Mouse (Mus musculus) right cerebral cortex, postnatal 25 days (tissue): ENCODE measurements around the gene Mapre1.
"Not testable (repeated sequence)": the region's sequence is repeated elsewhere in the genome, so short reads cannot be mapped to it uniquely, and the experiment has no call there.

Experiments used
- DNase-seq: peaks from one replicate; pipeline ENCODE4 v3.0.0; 2022

The Mapre1 gene

DNA sequence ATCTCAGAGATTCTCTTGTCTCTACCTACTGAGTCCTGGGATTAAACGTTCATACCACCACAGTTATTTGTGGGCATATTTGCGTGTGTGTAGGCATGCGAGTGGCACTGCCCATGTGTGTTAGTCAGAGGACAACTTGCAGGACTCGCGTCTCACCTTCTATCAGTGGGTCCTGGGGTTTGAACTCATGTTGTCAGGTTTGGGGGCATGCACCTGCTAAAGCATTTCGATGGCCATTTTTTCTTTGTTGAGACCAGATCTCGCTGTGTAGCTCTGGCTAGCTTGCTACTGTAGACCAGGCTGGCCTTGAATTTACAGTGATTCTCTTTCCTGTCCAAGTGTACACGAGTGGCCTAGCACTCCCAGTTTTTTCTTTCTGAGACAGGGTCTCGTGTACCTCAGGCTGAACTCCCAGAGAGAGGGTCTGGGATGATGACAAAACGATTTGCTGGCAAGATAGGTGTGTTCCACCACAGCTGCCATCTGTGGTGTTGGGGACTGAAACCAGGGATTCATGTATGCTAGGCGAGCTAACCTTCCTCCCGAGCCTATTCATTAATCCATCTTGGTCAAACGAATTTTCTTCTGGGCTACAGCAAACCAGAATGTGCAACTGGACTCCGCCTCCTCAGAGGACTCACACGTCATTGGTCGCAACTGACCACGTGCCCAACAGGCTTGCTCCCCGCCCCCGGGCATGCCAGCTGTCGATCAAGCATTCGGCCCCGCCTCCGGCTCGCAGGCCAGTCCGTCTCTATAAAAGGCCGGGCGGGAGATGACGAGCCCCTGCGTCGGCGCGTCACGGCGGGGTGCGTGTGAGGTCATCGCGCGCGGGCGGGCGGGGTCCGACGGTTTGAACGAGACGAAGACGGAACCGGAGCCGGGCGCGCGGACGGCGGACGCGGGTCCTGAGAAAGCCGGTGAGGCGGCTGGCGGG, at the start of gene Mapre1:
Gene Mapre1, plus strand, starts transcription at position 775 of the 937 bp plus-strand sequence.
- peak; percentile 100 for DNase-seq

DNA sequence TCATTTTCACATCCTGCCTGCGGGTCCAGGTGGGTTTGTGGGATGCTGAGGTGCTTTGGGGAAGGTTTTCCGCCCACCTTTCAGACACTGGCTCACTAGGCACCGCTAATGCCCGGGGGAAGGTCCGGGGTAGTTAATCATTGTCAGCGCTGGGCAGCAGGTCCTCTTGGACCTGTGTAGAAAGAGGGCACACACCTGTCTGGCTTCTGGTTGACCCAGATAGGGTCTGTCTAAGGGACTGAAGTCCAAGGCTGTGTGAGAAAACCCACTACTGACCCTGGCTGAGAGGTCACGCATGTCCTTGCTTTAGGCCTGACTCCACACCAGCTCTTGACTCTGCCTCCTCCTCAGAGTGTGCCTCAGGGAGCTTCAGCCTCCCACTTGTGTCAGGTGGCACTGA, 47.7 kb upstream of the Mapre1 start:
- DNase-seq, result not testable (repeated sequence)

DNA sequence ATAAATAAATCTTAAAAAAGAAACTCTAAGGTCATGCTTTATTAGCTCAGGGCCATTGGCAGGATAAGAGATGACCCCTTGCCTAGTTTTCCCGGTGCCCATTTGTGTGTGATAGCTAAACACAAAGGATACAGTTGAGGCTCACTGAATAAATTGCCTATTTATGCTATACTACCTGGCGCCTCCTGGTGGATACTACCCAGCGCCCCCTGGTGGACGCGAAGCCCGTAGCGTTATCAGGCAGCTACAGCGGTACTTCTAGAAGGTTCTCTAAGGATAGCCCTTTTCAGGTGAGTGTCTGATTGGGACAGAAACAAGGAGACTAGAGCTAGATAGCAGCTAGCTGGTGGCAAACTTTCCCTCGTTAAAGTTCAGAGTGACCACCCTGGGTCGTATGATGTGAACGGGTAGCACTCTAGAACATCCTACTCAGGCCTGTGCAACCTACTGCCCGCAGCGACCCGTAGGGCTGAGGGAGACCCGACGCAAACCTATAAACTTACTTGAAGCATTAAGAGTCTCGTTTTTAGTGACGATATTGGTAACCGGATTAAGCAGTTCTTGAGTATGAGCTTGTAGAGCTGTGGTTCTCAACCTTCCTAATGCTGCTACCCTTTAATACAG, 46.5 kb upstream of the Mapre1 start:
- DNase-seq, result no peak

DNA sequence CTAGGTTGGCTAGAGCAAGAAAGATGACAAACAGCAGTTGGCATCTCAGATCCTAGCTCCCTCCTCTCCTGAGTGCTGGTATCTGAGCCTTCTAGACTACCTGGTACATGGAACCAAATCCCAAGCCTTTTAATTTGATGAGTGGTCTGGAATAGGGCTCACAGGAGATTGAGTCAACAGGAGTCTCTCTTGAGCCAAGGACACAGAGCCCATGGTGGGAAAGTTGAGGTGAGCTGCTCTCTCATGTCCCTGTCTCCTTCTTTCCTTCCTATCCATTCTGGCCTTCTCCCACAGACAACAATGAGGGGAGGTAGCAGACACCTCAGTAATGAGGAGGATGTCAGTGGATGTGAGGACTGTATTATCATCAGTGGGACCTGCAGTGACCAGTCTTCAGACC, 44.7 kb upstream of the Mapre1 start, which contains the start of gene Dnmt3c:
Gene Dnmt3c, plus strand, starts transcription at position 301 of the 400 bp plus-strand sequence.
- DNase-seq, result no peak

DNA sequence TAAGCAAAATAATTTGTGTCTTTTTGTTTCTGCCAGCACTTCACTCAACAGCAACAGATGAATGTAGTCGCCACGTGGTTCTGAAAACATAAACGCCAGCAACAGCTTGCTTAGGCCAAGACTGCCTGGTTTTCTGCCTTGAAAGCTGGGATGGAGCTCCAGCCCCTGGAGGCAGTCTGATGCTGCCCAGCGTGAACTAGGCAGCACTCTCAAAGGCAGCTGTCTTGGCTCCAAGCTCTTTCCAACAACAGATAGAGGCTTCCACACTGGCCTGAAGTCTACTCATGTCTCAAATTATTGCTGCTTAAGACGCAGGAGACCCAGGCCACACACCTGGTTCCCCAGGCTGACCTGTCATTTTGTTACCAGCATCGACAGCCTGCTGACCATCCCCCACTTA, 37.7 kb upstream of the Mapre1 start:
- no peak for DNase-seq

DNA sequence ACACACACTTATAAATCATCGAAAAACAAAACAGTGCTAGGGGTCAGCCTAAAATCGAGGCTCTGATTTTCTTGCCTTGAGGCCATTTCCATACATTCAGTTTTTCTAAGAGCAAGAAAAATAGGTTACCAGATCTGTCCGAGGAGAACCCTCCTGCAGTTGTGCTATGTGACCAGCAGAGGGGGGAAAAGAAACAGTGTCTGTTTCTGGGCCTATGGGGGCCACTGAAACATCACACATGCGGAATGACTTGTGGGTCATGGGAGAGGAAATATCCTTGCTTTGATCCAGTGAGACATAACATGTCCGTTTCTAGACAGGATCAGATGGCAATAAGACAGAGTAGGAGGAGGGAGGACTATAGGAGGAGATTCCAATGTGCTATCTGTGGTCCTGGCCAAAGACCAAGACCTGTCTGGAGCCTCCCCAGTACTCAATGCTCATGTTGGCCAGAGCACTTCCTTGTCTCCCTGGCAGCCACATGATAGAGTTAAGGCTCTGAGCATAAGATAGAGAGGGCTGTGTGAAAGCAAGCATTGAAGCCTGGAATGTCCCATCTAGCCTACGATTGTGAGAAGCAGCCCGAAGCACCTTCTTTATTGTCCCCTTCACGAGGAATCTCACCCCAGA, 30.3 kb upstream of the Mapre1 start:
- no peak for DNase-seq

DNA sequence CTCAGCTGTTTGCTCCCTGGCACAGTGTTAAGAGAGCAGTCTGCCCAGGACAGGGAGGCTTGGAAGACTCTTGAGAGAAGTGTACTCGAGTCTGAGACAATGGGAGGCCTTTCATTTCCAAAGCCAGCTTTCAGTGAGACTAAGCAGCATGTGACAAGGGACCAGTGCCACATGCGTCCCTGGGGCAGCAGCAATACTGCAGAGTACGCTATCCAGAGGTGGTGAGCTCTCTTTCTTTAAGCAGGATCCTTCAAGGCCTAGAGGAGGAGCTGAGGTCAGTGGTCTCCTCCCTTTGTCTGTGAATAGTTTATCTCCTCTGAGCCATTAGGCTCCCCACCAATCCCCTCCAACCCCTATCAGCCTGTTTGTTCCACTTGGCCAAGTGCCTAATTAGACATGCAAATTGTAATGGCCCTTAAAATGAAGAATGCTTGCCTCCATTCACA, 28.4 kb upstream of the Mapre1 start:
- no peak for DNase-seq

DNA sequence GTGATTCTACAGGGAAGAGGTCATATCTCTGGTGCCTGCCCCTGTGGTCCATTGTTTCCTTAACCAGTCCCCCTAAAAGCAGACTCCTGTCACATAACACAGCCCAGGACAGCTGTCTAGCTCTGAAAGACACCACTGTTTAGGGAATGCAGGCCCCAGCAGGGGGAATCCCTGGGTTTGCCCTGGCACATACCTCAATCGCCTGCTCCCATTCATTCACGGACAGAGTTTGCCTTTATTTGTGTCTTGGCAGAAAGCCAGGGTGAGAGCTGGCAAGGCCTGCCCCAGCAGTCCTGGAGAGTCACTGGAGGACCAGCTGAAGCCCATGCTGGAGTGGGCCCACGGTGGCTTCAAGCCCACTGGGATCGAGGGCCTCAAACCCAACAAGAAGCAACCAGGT, 27.8 kb upstream of the Mapre1 start:
- DNase-seq, result peak; percentile 35

DNA sequence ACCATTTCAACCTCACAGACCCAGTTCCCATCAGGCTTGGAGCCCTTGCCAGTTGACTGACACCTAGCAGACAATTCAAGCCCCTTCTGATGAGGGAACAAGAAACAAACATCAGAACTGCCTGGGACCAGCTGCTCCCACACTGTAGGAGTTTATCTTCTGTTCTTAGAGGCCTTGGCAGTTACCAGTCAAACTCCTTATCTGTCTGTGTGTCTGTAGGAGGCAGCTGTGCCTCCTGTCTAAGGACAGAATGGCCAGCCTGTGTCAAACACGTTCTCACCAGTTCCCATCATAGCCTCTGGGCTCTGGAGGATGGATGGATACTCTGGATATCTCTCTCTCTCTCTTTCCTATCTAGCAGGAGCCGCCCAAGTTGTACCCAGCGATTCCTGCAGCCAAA, 23.2 kb upstream of the Mapre1 start:
- DNase-seq, result not testable (repeated sequence)

DNA sequence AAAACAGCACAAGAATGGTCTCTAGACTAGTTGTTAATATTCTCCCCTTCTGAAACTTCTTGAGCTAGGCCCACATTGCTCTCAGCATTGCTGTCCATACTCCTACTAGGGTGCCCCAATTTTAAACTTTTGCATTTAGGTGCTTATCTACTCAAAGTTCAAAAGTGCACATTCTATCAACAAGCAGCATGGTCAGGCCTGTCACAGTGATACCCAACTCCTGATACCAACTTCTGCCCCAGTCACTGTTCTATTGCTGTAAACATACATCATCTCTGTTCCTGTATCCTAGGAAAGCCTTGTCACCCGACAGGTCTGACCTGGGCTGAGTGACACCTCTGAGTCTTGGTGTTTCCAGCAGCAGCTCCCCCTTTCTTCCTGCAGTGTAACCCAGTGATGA, 18.0 kb upstream of the Mapre1 start:
- DNase-seq, result no peak

DNA sequence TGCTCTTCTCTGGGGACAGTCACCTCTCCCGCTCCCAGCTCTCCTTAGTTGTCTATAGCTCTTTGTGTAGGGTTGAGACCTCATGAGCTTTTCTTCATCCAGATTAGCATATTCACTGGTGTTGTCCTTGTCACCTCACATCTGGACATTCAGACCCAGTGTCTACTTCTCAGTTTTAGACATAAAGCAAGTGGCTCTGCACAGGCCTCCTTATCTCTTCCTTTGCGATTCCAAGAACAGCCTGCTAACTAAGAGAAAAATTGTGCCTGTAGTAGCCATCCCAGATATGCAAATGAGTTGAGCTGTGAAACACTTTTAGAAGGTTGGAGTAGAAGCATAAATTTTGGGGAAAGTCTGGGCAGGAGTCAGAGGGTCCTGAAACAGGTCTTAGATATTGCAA, 16.6 kb upstream of the Mapre1 start:
- no peak for DNase-seq

DNA sequence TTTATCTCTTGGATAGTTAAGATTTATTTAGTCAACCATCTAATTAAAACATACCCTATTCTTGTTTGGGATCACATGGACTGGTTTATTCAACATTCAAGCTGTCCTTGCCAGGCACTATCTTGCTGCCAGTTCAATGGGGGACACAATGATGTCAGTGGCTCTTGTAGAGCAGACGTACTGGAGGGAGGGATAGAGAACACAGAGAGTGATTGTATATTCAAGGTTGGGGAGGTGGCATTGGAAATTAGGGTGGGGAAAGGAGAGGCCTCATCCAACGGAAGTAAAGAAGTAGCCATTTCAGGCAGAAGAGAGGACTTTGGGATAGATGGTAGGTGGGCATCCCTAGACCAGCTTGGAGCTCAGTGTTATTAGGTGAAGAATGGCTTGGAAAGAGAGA, 16.2 kb upstream of the Mapre1 start:
- DNase-seq, result no peak

DNA sequence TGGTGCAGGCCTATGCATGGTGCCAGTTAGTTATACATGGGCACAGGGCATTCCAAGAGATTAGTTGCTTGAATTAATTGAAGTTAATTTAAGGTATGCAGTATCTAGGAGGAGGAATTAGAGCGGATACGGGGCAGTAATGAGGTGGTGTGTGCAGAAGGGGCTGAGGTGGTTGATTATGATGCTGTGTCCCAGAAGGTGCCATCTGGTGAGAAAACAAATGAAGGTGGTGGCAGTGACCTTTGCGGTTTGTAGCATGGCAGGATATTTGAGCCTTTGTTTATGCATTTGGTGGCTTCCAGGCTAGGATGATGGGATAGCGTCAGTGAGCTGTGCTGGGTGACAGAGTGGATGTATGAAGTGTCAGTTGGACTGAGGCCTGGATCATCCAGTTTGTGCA, 15.8 kb upstream of the Mapre1 start:
- no peak for DNase-seq

DNA sequence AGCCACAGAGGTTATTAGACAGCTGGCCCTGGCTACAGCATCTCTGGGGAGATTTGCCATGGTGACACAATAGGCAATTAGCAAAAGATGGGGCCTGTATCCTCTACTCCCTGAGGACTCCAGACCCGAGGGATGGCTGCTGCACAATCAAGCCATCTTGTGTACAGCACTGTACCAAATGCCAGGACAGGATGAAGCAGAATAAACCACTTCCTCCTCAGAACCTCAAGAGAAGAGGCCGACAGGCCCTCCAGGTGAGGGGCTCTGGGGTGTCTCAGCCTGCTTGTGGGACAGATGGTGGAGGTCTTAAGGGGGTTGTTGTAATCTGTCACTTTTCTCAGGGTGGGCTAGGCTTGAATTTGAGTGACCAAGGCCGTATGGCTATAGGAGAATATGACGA, 7.0 kb upstream of the Mapre1 start:
- DNase-seq, result no peak

DNA sequence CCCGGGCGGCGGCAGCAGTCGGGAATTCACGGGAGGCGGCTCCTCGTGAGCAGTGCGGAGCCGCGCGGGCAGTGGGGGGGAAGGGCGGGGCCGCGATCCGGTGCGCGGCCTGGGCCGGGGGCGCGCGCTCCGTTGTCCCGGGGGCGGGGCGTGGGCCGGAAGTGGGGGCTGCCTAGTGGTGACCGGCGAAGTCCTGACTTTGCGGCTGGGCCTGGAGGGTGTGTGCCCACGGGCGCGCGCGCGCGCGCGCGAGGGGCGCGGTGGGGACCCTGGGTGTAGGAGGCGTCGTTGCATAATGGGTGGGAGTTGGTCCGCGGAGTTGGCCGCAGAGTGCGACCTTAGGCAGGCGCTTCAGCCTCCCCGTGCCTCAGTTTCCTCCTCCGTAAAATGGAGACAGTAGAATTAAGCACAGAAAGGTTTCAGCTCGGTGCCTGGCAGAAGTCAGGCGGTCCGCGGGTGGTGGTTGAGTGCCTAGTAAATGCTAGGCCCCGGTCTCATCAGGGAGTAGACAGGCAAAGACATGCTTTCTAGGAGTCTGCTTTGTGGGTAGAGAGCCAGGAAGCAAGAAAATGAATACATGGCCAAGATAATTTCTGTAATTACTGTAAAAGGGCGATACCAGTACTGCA, 477 bp downstream of the Mapre1 start:
- DNase-seq, result no peak

DNA sequence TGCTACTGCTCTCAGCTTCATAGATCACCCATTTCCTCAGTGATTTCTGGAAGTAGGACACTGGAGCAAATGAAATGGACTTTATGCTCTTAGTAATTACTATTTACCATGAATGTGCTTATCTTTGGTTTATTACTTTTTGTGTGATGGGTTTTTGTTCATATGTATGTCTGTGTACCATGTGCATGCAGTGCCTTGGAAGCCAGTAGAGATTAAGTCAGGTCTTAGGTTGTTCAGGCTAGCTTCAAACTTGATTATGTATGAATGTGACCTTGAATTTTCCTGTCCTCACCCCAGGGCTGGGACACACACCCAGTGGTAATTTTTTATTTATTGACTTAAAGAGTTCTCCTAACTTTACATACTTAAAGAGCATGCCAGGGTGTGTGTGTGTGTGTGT, 6.9 kb downstream of the Mapre1 start:
- no peak for DNase-seq

DNA sequence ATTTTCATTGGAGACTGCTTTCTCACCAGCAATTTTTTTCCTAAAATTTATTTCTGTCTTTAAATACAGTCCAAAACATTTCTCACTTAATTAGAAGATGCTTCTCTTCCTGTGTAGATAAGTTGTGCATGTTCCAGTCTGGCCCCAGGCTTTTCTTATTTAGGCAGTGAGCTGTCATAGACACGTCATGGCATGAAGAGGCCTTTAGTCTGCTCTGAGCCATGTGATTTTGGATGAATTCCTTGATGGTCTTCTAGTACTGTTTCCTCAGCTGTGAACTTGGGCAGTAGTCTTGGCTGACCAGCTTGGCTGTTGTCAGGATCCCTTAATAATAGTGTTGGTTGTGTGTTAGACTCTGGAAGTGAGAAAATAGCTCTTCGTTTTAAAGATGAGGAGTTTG, 9.3 kb downstream of the Mapre1 start:
- DNase-seq, result no peak

DNA sequence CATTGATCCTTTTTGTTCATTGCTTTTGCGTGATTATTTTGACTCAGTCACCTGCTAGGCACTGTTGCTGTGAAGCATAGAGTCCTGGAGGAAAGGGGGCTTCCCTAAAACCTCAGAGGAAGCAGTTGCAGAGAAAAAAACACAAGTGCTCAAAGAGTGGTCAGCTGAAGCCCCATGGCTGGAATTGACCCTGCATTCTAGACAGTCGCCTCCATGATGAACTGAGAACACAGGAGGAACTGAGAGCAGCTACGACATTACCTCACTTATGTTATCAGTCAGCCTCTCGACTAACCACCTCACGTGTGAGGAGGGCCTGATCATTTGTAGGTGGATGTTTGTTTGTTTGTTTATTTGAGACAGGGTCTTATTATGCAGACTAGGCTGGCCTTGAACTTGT, 21.0 kb downstream of the Mapre1 start:
- no peak for DNase-seq

DNA sequence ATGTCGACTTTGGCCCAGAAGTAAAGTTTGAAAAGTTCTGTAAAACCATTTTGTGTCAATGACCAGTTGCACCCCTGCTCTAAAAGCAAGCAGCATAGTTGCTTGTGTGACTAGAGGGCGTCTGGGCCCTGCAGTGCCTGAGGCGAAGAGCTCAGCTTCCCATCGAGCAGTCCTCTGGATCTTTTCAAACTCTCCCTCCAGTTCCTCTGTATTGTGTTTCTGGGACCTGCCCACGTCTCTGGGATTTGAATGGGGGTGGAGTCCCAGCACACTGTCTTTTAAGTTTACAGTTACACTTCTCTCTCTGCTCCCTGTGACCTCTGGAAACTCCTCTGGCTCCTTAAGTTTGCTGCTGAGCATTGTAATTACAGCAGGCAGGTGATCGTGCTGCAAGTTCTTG, 26.4 kb downstream of the Mapre1 start:
- no peak for DNase-seq

DNA sequence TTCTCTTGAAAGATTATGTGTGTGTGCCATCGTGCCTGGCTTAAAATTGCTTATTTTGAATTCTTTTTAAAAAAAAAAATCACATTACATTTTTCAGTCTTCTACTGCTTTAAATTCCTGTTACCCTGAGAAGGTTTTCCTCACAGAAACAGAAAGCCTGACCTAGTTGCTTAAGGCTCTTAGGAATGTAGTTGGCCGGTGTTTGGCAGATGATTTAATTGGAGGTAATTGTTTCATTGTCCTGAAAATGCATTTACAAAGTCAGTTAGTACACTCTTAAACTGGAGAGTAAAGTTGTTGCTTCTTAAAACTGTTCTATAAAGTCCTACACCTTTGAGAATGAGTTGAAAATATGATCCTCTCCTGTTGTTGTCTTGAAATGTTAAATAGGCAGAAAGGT, 27.8 kb downstream of the Mapre1 start:
- no peak for DNase-seq

DNA sequence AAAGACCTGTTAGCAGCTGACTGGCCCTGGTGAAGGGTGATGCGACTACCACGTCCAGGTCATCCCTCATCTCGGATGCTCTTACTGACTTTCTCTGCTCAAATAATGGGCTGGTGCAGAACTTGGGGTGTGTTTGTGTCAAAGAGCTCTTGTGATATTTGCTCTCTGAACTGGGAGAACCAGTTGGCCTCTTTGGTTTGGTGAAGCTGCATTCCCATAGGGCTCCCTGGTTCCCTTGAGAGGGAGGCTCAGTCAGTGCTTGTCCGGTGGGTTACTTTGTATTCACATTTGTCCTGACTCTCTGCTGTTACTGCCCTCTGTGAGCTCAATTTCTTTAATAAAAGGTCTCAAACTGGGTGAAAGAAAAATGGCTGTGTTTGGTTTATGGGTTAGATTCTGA, 31.9 kb downstream of the Mapre1 start:
- DNase-seq, result no peak

DNA sequence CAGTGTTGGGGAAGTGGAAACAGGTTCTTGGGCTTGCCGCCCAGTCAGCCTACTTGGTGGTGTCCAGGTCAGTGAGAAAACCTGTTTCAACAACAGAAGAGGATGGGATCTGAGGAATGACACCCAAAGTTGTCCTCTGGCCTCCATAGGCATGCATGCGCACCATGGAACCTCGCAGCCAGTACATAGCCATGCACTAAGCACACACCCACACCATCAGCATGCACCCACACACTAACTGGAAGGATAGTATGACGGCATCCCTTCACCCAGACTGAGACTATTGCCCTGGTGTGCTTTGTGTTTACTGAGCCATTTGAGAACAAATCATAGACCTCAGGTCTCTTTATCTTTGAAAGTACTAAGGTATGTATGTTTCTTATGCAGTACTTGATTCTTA, 34.4 kb downstream of the Mapre1 start:
- no peak for DNase-seq

DNA sequence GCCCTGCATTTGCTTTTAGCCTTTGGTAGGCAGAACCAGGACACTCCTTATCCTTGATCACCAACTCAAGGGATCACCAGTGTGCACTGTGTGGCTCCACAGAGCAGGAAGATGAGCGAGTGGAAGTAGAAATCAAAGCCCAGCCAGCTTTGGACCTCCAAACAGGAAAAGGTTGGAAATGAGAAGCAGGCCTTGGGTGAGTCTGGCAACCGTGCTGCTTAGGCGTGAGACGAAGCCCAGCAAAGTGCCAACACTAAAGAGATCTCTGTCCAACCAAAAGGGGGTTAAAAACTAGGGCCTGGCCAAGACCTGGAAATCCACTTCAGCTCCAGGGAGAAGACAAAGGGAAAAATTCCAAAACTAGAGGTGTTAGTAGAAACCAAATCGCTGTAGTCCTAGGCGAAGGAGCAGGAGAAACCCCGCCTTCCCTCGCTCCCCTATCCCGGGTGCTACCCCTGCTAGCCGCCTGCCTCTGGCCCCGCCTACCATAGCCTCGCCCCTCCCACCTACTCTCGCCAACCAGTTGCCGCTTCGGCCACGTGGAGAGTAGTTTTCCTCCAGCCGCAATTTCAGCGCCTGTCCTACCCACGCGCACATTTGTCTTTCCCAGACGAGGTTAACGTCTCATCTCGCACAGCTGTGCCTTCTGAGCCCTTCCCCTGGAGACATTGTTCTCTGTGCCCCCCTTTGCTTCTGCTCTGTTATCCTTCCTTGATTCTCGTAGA, 37.7 kb downstream of the Mapre1 start:
- peak; percentile 58 for DNase-seq
